Mouse (Mus musculus) E14TG2a.4 (cell line): Measurements from ENCODE around the gene Tnrc6b.

ENCODE experiments used
- H3K27me3 ChIP-seq: 2 replicates; pipeline ENCODE4 v1.6.1; 2014; ENCODE audit warnings: low read length, control low read depth; ENCODE audit not compliant: insufficient read depth
- H3K36me3 ChIP-seq: 2 replicates; pipeline ENCODE4 v1.6.1; 2014; ENCODE audit warnings: low read length, control low read depth; ENCODE audit not compliant: insufficient read depth
- H3K4me1 ChIP-seq: replicated peaks from 2 replicates; pipeline ENCODE4 v1.6.1; 2014; ENCODE audit warnings: low read depth, low read length, control low read depth
- H3K4me3 ChIP-seq: replicated peaks from 2 replicates; pipeline ENCODE4 v1.5.1; 2014; ENCODE audit warnings: mild to moderate bottlenecking, low read length
- H3K9me3 ChIP-seq: 2 replicates; pipeline ENCODE4 v1.6.1; 2014; ENCODE audit warnings: low read length, control low read depth
- CTCF ChIP-seq: conservative IDR thresholded peaks from 2 replicates; pipeline ENCODE4 v1.5.1; 2014; ENCODE audit warnings: low read length
- NANOG ChIP-seq: IDR thresholded peaks from 2 replicates; pipeline ENCODE4 v1.6.1; 2014; ENCODE audit warnings: borderline replicate concordance, low read length, mixed read lengths
- POU5F1 ChIP-seq: IDR thresholded peaks from 2 replicates; pipeline ENCODE4 v1.6.1; 2014; ENCODE audit warnings: low read length, borderline replicate concordance

Tnrc6b gene

DNA sequence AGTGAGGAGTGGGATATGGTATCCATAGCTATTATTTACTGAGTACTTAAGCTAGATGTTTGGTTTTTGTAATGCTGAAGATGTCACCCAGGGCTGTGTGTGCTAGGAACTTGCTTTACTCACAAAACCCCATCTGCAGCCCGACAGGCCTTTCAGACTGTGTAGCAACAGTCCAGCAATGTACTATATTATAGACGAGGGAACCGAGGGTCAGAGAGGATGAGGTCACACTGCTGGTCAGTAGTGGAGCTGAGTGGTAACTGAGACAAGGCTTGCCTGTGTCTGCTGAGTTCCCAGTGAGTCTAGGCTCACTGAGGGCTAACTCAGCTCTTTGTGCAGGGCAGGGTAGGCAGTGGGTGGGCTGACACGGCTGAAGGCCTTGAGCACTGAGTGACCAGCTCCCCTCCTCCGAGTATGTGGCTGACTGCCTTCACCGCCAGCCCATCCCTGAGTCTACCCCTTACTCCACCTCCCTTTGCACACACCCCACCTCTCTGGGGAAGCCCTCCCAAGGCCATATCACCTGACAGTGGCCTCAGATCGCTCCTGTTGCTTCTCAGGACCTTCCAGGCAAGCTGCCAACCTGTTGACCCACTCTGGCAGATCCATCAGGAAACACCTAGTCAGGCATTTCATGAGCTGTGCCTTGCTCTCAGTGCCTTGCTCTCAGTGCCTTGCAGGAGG is 30.6 kb upstream of the Tnrc6b start:
- H3K4me3 ChIP-seq, result no peak overlapping the region
- TF ChIP-seq NANOG (no peak), CTCF (no peak), POU5F1 (no peak)
- H3K4me1 ChIP-seq, result no peaks in the 10 kb centered on the region
- no peaks in the 10 kb centered on the region for H3K9me3 ChIP-seq
- peaks cover 13% of the 10 kb centered on the region for H3K27me3 ChIP-seq
- no peaks in the 10 kb centered on the region for H3K36me3 ChIP-seq

DNA sequence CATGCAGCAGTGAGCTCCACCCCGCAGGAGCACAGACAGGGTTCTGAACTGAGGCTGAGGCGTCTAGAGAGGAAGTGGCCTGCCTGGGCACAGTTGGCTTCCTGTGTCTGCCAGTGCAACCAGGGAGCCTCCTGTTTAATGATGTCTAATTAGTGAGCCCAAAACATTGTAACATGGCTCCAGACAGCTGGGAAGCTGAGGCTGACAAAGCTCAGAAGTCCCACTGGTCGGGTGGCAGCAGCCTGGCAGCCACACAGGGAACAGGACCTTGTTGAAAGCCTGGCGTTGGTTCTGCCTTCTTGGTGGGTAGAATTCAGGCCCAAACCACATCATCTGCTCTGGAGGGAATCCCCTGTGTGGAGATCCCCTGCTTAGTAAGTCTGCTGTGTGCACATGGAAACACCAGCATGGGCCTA is 29.6 kb upstream of the Tnrc6b start:
- Histone ChIP-seq H3K4me3 (no peak overlapping the region), H3K36me3 (no peaks in the 10 kb centered on the region), H3K4me1 (no peaks in the 10 kb centered on the region), H3K27me3 (peaks cover 8% of the 10 kb centered on the region), H3K9me3 (no peaks in the 10 kb centered on the region)
- TF ChIP-seq CTCF (no peak), POU5F1 (no peak), NANOG (no peak)

DNA sequence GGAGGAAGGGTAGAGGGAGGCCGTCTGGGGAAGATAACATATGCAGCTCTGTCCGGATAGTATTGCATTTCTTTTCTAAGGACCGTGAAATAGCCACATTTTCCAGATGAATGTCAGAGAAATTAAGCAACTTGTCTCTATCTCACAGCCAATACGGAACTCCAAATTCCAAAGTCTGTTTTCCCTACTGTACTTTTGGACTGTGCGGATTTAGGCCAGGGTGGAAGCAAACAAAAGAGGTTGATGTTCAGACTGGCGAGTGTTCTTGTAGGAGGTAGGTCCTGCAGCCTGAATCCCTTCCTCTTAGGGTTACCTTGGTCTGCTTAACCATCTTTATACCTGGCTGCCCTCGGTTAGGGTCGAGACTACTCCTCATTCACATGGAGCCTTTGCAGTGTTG is 28.8 kb upstream of the Tnrc6b start:
- TF ChIP-seq NANOG (no peak), CTCF (no peak)
- Histone ChIP-seq H3K36me3 (no peaks in the 10 kb centered on the region), H3K4me3 (no peak overlapping the region), H3K9me3 (no peaks in the 10 kb centered on the region), H3K27me3 (peaks cover 8% of the 10 kb centered on the region), H3K4me1 (no peaks in the 10 kb centered on the region)

DNA sequence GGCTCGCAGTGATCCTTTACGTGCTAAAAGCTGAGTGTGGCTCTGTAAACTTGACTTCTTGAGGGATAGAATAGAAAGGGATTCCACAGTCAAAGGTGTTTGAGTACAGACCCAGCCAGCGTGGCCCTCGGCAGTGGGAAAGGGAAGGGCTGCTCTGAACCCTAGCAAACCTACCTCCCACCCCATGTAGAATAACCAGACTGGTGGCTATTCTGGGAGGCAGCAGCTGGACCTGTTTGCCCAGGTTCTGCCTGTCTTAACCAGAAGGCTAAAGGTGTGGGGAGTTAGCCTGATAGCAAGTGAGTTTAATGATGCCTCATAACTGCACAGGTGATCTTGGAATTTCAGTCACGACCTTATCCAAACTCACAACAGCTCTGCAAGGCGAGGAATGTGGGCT is 28.0 kb upstream of the Tnrc6b start:
- Histone ChIP-seq H3K27me3 (peaks cover 3% of the 10 kb centered on the region; the same call in 1 of the 2 replicates), H3K4me3 (no peak overlapping the region), H3K36me3 (no peaks in the 10 kb centered on the region), H3K4me1 (no peaks in the 10 kb centered on the region), H3K9me3 (no peaks in the 10 kb centered on the region)
- TF ChIP-seq POU5F1 (no peak), CTCF (no peak), NANOG (no peak)

DNA sequence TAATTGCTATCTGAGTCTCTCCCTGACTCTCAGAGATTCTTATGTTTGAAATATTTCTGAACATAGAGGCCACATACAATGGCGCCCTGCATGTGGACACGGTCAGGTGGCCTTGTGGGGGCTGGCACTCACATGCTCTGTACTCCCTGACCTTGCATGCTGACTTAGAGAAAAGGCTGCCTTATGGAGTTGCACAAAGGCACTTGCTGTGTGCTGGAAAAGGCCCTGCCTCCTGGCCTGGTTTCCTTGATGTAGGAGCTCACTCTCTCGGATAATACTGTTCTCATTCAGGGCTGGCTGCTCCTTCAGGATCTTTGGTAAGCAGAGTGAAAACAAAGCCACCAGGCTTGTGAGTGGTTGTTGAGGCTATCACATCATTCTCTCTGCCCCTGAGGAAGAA is 27.1 kb upstream of the Tnrc6b start:
- no peak overlapping the region for H3K4me3 ChIP-seq
- TF ChIP-seq POU5F1 (no peak), NANOG (no peak), CTCF (no peak)
- no peaks in the 10 kb centered on the region for H3K4me1 ChIP-seq
- no peaks in the 10 kb centered on the region for H3K9me3 ChIP-seq
- peaks cover 3% of the 10 kb centered on the region; the same call in 1 of the 2 replicates for H3K27me3 ChIP-seq
- no peaks in the 10 kb centered on the region for H3K36me3 ChIP-seq

DNA sequence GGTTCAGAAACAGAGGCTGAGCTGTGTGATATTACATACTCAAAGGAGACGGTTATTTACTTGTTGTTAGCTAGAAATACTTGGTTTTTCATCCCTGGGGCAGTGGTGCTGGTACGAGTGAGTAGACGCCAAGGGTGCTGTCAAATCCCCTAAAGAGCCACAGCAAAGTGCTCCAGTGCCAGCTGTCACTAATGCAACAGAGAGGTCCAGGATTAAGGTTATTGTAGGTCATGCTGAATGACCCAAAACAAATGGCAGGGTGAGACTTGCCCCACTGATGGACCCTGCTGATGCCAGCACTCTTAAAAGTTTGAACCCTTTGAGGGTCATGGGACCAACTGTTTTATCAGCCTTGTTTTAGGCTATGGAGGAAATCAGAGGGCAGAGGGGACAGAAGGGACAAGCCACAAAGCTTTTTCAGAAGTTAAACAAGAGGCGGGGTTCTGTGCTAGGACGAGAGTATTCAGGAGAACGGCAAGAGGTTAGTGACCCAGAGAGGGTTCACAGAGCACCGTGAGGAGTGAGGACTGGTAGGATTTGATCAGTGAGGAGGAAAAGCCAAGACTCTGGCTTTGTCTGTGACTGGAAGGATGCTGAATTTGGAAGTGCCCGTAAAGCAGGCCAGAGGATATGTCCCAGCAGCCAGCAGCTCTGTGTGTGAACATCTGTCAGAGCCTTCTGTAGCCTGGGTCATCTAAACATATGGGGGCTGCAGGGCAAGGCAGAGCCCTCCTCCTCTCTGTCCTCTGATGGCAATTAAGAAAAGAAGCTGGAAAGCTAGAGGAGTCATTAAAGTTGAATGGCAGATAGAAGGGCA is 26.1 kb upstream of the Tnrc6b start:
- H3K4me1 ChIP-seq, result no peaks in the 10 kb centered on the region
- peaks cover 3% of the 10 kb centered on the region; the same call in 1 of the 2 replicates for H3K27me3 ChIP-seq
- no peaks in the 10 kb centered on the region for H3K36me3 ChIP-seq
- no peak overlapping the region for H3K4me3 ChIP-seq
- no peaks in the 10 kb centered on the region for H3K9me3 ChIP-seq
- TF ChIP-seq CTCF, result no peak
- TF ChIP-seq NANOG, result no peak
- TF ChIP-seq POU5F1, result no peak

DNA sequence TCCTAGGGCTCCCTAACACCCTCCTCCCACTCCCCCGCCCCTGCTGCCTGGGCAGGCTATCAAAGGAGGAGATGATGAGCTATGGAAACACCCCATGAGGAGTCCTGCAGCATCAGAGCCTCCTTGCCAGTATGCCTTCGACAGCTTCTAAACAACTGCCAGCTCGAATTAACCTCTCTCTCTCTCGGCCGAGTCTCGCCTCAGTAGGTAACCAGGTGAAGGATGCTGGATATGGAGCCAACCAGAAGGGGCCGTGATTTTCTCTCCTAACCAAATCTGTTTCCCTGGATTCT is 25.6 kb upstream of the Tnrc6b start:
- Histone ChIP-seq H3K27me3 (peaks cover 5% of the 10 kb centered on the region; the same call in 1 of the 2 replicates), H3K4me3 (no peak overlapping the region), H3K36me3 (no peaks in the 10 kb centered on the region), H3K4me1 (no peaks in the 10 kb centered on the region), H3K9me3 (no peaks in the 10 kb centered on the region)
- TF ChIP-seq CTCF (no peak), POU5F1 (no peak), NANOG (no peak)

DNA sequence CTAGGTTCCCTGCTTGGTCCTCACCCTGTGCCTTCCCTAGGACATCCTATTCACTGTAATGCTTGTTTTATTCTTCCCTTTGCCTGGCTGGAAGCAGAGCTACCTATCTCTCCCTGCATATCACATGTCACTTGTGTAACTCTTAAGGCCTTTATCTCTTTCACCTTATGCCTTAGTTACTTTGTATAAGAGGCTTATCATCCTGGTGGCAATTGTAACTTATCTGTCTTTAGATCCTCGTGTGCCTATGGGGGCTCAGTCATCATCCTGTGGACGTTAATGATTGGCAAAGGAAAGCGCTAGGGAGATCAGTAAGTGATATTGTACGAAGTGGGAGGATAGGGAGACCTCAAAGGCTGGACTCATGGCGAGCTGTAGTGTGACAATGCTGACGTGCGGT is 22.6 kb upstream of the Tnrc6b start:
- TF ChIP-seq CTCF, result no peak
- no peak for TF ChIP-seq NANOG
- TF ChIP-seq POU5F1, result no peak
- Histone ChIP-seq H3K36me3 (no peaks in the 10 kb centered on the region), H3K9me3 (no peaks in the 10 kb centered on the region), H3K4me1 (0 out of 2 replicates have a peak, but pooled peaks cover 4% of the 10 kb centered on the region), H3K4me3 (no peak overlapping the region), H3K27me3 (peaks cover 17% of the 10 kb centered on the region)
